Mouse (Mus musculus): ENCODE measurements at regions not wholly inside any gene's neighbourhood (a gene's known extent, or its start where the extent isn't known, plus 50 kb on each side); places are given as distances from the start of the nearest gene placed in this dataset.
"Not testable (repeated sequence)": the region's sequence is repeated elsewhere in the genome, so short reads cannot be mapped to it uniquely, and the experiment has no call there.

GRCm38 (mm10) chr4:44424831-44425704 is 124.4 kb downstream of the Melk start:
- Histone ChIP-seq H3K4me1 (ENCODE audit: control insufficient read depth, insufficient read depth, low read length) (peaks cover 4% of the 10 kb centered on the region; the same call in 1 of the 2 replicates), H3K4me2 (ENCODE audit: low read depth, low read length) (peak overlapping the region; percentile 59), H3K36me3 (ENCODE audit: control insufficient read depth, insufficient read depth, low read length) (no peaks in the 10 kb centered on the region), H3K27me3 (ENCODE audit: control insufficient read depth, insufficient read depth, low read length) (peaks cover 27% of the 10 kb centered on the region), H3K9me3 (replicated peaks; ENCODE audit: control insufficient read depth, low read length) (no peaks in the 10 kb centered on the region), H3K9ac (ENCODE audit: low read length) (peak overlapping the region; percentile 18; the same call in 1 of the 2 replicates), H3K27ac (ENCODE audit: low read length) (no peak overlapping the region), H3K4me3 (replicated peaks; ENCODE audit: low read length) (peak overlapping the region; percentile 39)
- no peak for ATAC-seq (ENCODE audit: insufficient read depth, low FRiP score)
- under 1% methylated on average over 54 of the region's 56 CpGs for WGBS

- no peaks in the 10 kb centered on the region for H3K4me1 ChIP-seq (ENCODE audit: control insufficient read depth, insufficient read depth, low read length)
- H3K9me3 ChIP-seq (replicated peaks; ENCODE audit: control insufficient read depth, low read length) = no peaks in the 10 kb centered on the region
- no peak overlapping the region for H3K27ac ChIP-seq (ENCODE audit: low read length)
- WGBS = 25% methylated on average over 9 of the region's 9 CpGs
- H3K4me2 ChIP-seq (ENCODE audit: low read depth, low read length) = no peak overlapping the region
- ATAC-seq (ENCODE audit: insufficient read depth, low FRiP score) = no peak
- H3K4me3 ChIP-seq (replicated peaks; ENCODE audit: low read length) = no peak overlapping the region
- no peak overlapping the region for H3K9ac ChIP-seq (ENCODE audit: low read length)
- no peaks in the 10 kb centered on the region for H3K36me3 ChIP-seq (ENCODE audit: control insufficient read depth, insufficient read depth, low read length)
- no peaks in the 10 kb centered on the region for H3K27me3 ChIP-seq (ENCODE audit: control insufficient read depth, insufficient read depth, low read length)
These were observed 133.9 kb downstream of the Melk start for GRCm38 (mm10) chr4:44434593-44434992.

- no peaks in the 10 kb centered on the region for H3K9me3 ChIP-seq (replicated peaks; ENCODE audit: control insufficient read depth, low read length)
- no peak overlapping the region for H3K27ac ChIP-seq (ENCODE audit: low read length)
- ATAC-seq (ENCODE audit: insufficient read depth, low FRiP score) = no peak
- no peaks in the 10 kb centered on the region for H3K4me1 ChIP-seq (ENCODE audit: control insufficient read depth, insufficient read depth, low read length)
- H3K4me2 ChIP-seq (ENCODE audit: low read depth, low read length) = no peak overlapping the region
- 38% methylated on average over 4 of the region's 4 CpGs for WGBS
- H3K36me3 ChIP-seq (ENCODE audit: control insufficient read depth, insufficient read depth, low read length) = no peaks in the 10 kb centered on the region
- H3K27me3 ChIP-seq (ENCODE audit: control insufficient read depth, insufficient read depth, low read length) = no peaks in the 10 kb centered on the region
- no peak overlapping the region for H3K9ac ChIP-seq (ENCODE audit: low read length)
- H3K4me3 ChIP-seq (replicated peaks; ENCODE audit: low read length) = no peak overlapping the region
These were observed 144.8 kb downstream of the Melk start for GRCm38 (mm10) chr4:44445511-44445910.

GRCm38 (mm10) chr4:44450881-44451532 is 150.3 kb downstream of the Melk start:
- Histone ChIP-seq H3K27ac (ENCODE audit: low read length) (no peak overlapping the region), H3K4me3 (replicated peaks; ENCODE audit: low read length) (no peak overlapping the region), H3K27me3 (ENCODE audit: control insufficient read depth, insufficient read depth, low read length) (no peaks in the 10 kb centered on the region), H3K4me2 (ENCODE audit: low read depth, low read length) (no peak overlapping the region), H3K36me3 (ENCODE audit: control insufficient read depth, insufficient read depth, low read length) (no peaks in the 10 kb centered on the region), H3K4me1 (ENCODE audit: control insufficient read depth, insufficient read depth, low read length) (no peaks in the 10 kb centered on the region), H3K9ac (ENCODE audit: low read length) (no peak overlapping the region), H3K9me3 (replicated peaks; ENCODE audit: control insufficient read depth, low read length) (no peaks in the 10 kb centered on the region)
- 63% methylated on average over 10 of the region's 10 CpGs for WGBS
- no peak for ATAC-seq (ENCODE audit: insufficient read depth, low FRiP score)

GRCm38 (mm10) chr4:44452043-44452618 is 151.5 kb downstream of the Melk start:
- 48% methylated on average over 8 of the region's 8 CpGs for WGBS
- H3K27me3 ChIP-seq (ENCODE audit: control insufficient read depth, insufficient read depth, low read length) = no peaks in the 10 kb centered on the region
- H3K4me2 ChIP-seq (ENCODE audit: low read depth, low read length) = no peak overlapping the region
- H3K9ac ChIP-seq (ENCODE audit: low read length) = no peak overlapping the region
- ATAC-seq (ENCODE audit: insufficient read depth, low FRiP score) = no peak
- H3K4me1 ChIP-seq (ENCODE audit: control insufficient read depth, insufficient read depth, low read length) = no peaks in the 10 kb centered on the region
- H3K9me3 ChIP-seq (replicated peaks; ENCODE audit: control insufficient read depth, low read length) = no peaks in the 10 kb centered on the region
- no peak overlapping the region for H3K27ac ChIP-seq (ENCODE audit: low read length)
- H3K36me3 ChIP-seq (ENCODE audit: control insufficient read depth, insufficient read depth, low read length) = no peaks in the 10 kb centered on the region
- H3K4me3 ChIP-seq (replicated peaks; ENCODE audit: low read length) = no peak overlapping the region

DNA sequence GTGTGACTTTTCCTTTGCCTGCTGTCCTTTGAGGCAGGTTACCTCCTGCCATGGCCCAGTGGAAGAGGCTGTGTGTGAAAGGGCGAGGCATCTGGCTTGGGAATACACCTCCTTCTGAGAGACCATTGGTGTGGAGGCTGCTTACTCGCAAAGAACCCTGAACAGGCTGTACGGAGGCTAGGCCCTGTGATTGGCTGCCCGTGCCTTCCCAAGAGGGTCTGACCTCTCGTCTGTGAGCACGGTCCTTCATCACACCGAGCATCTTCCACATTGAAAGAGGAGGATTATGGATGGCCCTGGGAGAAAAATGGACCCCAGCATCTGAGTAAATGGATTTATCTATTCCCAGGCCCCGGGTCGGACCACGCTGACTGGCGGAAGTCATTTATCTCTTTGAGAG is 152.9 kb downstream of the Melk start:
- 82% methylated on average over 11 of the region's 11 CpGs for WGBS
- no peak for ATAC-seq (ENCODE audit: insufficient read depth, low FRiP score)
- Histone ChIP-seq H3K4me1 (ENCODE audit: control insufficient read depth, insufficient read depth, low read length) (no peaks in the 10 kb centered on the region), H3K27me3 (ENCODE audit: control insufficient read depth, insufficient read depth, low read length) (no peaks in the 10 kb centered on the region), H3K27ac (ENCODE audit: low read length) (no peak overlapping the region), H3K36me3 (ENCODE audit: control insufficient read depth, insufficient read depth, low read length) (no peaks in the 10 kb centered on the region), H3K4me3 (replicated peaks; ENCODE audit: low read length) (no peak overlapping the region), H3K4me2 (ENCODE audit: low read depth, low read length) (no peak overlapping the region), H3K9ac (ENCODE audit: low read length) (no peak overlapping the region), H3K9me3 (replicated peaks; ENCODE audit: control insufficient read depth, low read length) (no peaks in the 10 kb centered on the region)

GRCm38 (mm10) chr4:44455851-44456250 is 155.2 kb downstream of the Melk start:
- Histone ChIP-seq H3K27ac (ENCODE audit: low read length) (no peak overlapping the region), H3K9ac (ENCODE audit: low read length) (no peak overlapping the region), H3K4me3 (replicated peaks; ENCODE audit: low read length) (no peak overlapping the region), H3K9me3 (replicated peaks; ENCODE audit: control insufficient read depth, low read length) (no peaks in the 10 kb centered on the region), H3K4me2 (ENCODE audit: low read depth, low read length) (no peak overlapping the region), H3K27me3 (ENCODE audit: control insufficient read depth, insufficient read depth, low read length) (no peaks in the 10 kb centered on the region), H3K36me3 (ENCODE audit: control insufficient read depth, insufficient read depth, low read length) (no peaks in the 10 kb centered on the region), H3K4me1 (ENCODE audit: control insufficient read depth, insufficient read depth, low read length) (no peaks in the 10 kb centered on the region)
- ATAC-seq (ENCODE audit: insufficient read depth, low FRiP score) = no peak
- WGBS = 82% methylated on average over 2 of the region's 2 CpGs

- not testable (repeated sequence) for H3K4me3 ChIP-seq (replicated peaks; ENCODE audit: low read length); H3K9me3 ChIP-seq (replicated peaks; ENCODE audit: control insufficient read depth, low read length); H3K4me2 ChIP-seq (ENCODE audit: low read depth, low read length); H3K36me3 ChIP-seq (ENCODE audit: control insufficient read depth, insufficient read depth, low read length); H3K4me1 ChIP-seq (ENCODE audit: control insufficient read depth, insufficient read depth, low read length); ATAC-seq (ENCODE audit: insufficient read depth, low FRiP score); H3K27ac ChIP-seq (ENCODE audit: low read length); H3K27me3 ChIP-seq (ENCODE audit: control insufficient read depth, insufficient read depth, low read length); H3K9ac ChIP-seq (ENCODE audit: low read length)
- 87% methylated on average over 21 of the region's 21 CpGs for WGBS
These were observed 172.8 kb downstream of the Melk start for GRCm38 (mm10) chr4:44473511-44473910.
